Mouse (Mus musculus): Measurements from ENCODE around the gene Gm20547. TPM values are rescaled to one million over a fixed set of nuclear protein-coding genes. Genes with fewer than 3 reads are reported as not detected.
"Not testable (repeated sequence)": the region's sequence is repeated elsewhere in the genome, so short reads cannot be mapped to it uniquely, and the experiment has no call there.

Gm20547 gene
- total RNA-seq, 2 experiments from 2014 or later, result not detected

DNA sequence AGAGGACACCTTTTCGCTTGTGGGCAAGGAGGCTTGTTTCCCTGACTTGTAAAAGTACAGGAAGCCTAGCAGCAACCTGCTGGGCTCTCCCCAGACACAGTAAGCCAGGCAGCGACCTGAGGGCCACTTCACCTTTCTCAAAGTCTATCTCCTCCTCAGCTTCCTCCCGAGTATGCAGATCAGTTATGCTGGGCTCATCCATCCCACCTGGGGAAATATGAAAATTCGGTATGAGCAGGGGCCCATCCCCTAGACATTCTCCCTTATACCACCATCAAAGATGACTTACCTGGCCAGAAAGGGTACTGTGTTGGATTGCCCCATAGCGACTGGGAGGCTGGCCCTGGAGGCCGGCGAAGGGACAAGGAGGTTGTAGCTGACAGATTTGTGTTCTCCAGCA lies 34.2 kb downstream of the Gm20547 start:
- intact Hi-C loops (cut with DNase I), result no loop called here
- DNase-seq (ENCODE audit: extremely low spot score in 1 of 2, low spot score in 2 of 2), result no peak
- H3K4me3 ChIP-seq, result no peak overlapping the region
- TF ChIP-seq CTCF (IDR thresholded peaks at IDR 0.05), result no peak
- no peak overlapping the region for H3K27ac ChIP-seq

DNA sequence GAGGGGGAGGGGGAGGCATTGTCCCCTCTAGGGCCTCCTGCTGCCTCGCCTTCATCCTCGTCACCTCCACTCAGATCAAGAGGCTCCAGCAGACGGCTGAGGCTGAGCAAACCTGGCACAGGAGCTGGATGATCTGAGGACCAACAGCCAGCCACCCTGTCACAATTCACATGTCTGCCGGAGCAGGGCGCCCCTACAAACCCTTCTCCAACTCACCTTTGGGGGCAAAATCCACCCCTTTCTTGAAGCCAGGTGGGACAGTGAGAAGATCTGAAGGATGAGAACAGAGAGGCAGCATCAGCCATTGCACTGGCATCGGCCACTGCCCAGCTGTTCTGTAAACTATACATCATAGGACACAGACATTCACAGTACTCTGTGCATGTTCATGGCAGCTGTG lies 34.6 kb downstream of the Gm20547 start:
- no peak for TF ChIP-seq CTCF (IDR thresholded peaks at IDR 0.05)
- DNase-seq (ENCODE audit: extremely low spot score in 1 of 2, low spot score in 2 of 2), result no peak
- Histone ChIP-seq H3K4me3 (no peak overlapping the region), H3K27ac (no peak overlapping the region)
- intact Hi-C loops (cut with DNase I), result no loop called here

DNA sequence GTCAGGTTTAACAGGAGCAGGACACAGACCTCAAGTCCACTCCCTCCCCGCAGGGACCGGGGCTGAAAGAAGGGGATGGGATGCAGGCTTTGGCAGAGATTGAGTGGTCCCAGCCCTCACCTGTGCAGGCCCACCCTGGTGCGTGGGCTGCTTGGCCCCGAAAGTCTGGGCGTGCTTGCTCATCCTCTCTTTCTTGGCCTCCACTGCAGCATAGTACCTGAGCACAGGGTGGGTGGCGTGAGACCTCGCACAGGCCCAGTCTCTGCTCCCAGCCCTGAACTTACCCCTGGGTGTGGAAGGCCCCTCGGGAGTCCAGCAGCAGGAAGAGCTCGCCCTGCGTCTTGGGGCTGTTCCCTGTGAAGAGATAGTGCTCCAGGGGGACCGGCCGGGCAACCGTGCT lies 37.0 kb downstream of the Gm20547 start:
- intact Hi-C loops (cut with DNase I), result no loop called here
- Histone ChIP-seq H3K27ac (no peak overlapping the region), H3K4me3 (no peak overlapping the region)
- DNase-seq (ENCODE audit: extremely low spot score in 1 of 2, low spot score in 2 of 2), result no peak
- TF ChIP-seq CTCF (IDR thresholded peaks at IDR 0.05), result no peak

DNA sequence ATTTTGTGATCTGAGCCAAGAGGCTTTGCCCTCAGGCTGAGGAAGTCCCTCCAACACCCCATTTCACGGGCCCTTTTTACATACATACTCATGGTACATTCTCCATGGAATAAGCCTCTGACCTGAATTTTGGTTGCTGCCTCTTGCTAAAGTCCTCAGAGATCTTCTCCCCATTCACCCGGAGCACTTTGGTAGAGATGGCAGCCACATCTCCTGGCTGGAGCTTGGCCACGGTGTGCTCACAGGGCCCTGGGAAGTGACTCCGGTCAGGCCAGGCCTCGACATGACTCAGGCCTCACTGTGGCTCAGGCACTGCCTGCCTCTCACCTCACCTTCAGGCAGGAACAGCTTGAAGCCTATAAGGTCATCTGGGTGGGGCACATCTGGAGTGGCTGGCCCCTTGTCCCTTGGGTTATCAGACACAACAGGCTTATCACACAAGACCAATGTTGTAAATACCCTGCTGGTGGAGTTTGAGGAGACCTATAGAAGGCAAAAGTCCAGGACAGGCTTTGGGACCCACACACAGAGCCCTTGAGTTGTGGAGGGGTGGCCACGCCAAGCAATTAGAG lies 41.0 kb downstream of the Gm20547 start:
- TF ChIP-seq CTCF (IDR thresholded peaks at IDR 0.05), result no peak
- DNase-seq (ENCODE audit: extremely low spot score in 1 of 2, low spot score in 2 of 2), result no peak
- intact Hi-C loops (cut with DNase I), result no loop called here
- no peak overlapping the region for H3K4me3 ChIP-seq
- H3K27ac ChIP-seq, result no peak overlapping the region

DNA sequence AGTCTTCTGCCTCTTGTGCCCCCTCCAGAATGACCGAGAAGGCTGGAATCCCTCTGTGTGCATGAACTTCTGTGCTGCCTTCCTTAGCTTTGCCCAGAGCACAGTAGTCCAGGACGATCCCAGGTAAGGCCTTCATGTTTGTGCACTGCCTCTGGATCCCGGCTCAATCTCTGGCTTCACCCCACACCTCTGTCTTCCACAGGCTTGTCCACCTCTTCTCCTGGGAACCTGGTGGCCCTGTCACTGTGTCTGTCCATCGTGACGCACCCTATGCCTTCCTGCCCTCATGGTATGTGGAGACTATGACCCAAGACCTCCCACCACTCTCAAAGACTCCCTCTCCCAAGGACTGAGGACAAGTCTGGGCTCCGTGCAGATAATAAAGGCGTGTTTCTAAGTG lies 43.1 kb downstream of the Gm20547 start:
- DNase-seq (ENCODE audit: extremely low spot score in 1 of 2, low spot score in 2 of 2), result no peak
- no peak overlapping the region for H3K4me3 ChIP-seq
- intact Hi-C loops (cut with DNase I), result loop anchor here (5.0 kb wide), 2 partner anchors 144 to 404 kb away; partner anchors contain the start of genes Ddx39b and Lsm2
- H3K27ac ChIP-seq, result no peak overlapping the region
- TF ChIP-seq CTCF (IDR thresholded peaks at IDR 0.05), result no peak

DNA sequence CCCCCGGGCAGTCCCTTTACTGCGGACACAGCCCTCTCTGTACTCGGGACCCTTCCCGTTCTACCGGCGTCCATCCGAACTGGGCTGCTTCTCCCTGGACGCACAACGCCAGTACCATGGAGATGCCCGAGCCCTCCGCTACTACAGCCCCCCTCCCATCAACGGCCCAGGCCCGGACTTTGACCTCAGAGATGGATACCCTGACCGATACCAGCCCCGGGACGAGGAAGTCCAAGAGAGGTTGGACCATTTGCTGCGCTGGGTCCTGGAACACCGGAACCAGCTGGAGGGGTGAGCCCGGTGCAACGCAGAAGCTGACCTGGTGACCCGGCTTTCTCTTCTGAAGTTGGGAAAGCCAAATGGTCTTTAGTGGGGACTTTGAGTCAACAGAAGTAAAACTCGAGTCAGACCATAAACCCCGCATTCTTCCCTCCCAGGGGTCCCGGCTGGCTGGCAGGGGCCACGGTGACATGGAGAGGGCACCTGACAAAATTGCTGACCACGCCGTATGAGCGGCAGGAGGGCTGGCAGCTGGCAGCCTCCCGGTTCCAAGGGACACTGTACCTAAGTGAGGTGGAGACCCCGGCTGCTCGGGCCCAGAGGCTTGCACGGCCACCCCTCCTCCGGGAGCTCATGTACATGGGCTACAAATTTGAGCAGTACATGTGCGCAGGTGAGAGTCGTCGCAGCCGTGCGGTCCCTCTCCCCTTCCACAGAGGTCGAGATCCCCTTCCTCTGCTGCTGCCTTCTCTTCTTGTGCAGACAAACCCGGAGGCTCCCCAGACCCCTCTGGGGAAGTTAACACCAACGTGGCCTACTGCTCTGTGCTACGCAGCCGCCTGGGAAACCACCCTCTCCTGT lies 44.1 kb downstream of the Gm20547 start:
- intact Hi-C loops (cut with DNase I), result loop anchor here (5.0 kb wide), 2 partner anchors 145 to 405 kb away; partner anchors contain the start of genes Ddx39b and Lsm2
- no peak for TF ChIP-seq CTCF (IDR thresholded peaks at IDR 0.05)
- no peak for DNase-seq (ENCODE audit: extremely low spot score in 1 of 2, low spot score in 2 of 2)
- H3K27ac ChIP-seq, result peak overlapping the region; percentile 82
- H3K4me3 ChIP-seq, result peak overlapping the region; percentile 68

DNA sequence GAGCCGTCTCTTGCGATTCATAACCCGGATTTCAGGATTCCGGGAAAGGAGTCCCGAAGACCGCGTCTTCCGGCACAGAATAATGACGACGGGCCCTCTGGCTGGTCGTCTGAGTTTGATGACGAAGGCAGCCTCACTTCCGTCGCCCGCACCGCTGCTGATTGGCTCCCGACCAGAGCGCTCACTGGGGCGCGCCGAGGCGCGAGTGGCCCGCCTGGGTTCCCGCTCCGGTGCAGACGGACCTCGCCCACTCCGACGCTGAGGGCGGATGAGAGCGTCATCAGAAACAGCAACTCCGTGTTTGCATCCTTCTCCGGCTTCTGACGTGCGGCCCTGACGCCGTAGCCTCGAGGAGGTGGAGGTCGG lies 45.0 kb downstream of the Gm20547 start, which contains the start of the genes Stk19 and Dxo:
Gene Stk19 (minus strand): TSS at position 90 of the 366 bp plus-strand sequence.
Gene Dxo (plus strand): TSS at position 164 of the 366 bp plus-strand sequence.
- peak; percentile 98 for DNase-seq (ENCODE audit: extremely low spot score in 1 of 2, low spot score in 2 of 2)
- TF ChIP-seq CTCF (IDR thresholded peaks at IDR 0.05), result no peak
- peak within 1 kb of the TSS; percentile 82 for H3K27ac ChIP-seq
- H3K4me3 ChIP-seq, result peak within 1 kb of the TSS; percentile 68
- intact Hi-C loops (cut with DNase I), result loop anchor here (1.0 to 5.0 kb wide), 3 partner anchors 13 to 405 kb away; partner anchors contain the start of genes Ddx39b, Lsm2, Nelfe and Skiv2l

DNA sequence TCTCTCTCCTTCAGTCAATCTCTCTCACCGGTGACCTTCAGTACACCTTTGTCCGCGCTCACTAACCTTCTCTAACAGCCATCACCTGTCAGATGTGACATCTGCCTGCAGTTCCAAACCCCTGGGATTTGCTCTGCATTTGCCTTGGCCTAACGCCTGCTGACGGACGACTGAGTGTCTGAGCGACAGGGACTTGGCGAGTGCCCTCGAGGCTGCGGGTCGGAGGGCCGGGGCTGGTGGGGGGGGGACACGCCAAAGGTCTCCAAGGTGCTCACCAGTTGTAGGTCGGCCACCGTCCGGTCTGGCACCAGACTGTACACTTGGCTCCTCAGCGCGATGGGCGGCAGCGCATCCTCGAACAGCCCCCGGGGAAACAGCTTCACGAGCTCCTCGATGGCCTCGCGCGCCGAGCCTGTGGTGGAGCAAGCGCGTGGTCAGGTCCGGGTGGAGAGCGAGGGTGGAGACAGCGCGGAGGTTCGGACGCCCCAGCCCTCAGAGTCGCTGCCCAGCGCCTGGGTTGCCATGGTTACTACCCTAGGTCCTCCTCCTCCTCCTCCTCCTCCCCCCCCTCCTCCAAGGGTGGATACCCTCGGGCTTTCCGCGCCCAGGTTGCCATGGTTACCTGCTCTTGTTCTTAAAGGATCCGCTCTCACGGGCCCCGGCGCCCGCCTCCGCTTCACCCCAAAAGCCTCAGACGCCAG lies 45.5 kb downstream of the Gm20547 start:
- peak overlapping the region; percentile 82 for H3K27ac ChIP-seq
- TF ChIP-seq CTCF (IDR thresholded peaks at IDR 0.05), result no peak
- peak overlapping the region; percentile 68 for H3K4me3 ChIP-seq
- DNase-seq (ENCODE audit: extremely low spot score in 1 of 2, low spot score in 2 of 2), result no peak
- intact Hi-C loops (cut with DNase I), result loop anchor here (1.0 to 5.0 kb wide), 3 partner anchors 14 to 406 kb away; partner anchors contain the start of genes Ddx39b, Lsm2, Nelfe and Skiv2l

DNA sequence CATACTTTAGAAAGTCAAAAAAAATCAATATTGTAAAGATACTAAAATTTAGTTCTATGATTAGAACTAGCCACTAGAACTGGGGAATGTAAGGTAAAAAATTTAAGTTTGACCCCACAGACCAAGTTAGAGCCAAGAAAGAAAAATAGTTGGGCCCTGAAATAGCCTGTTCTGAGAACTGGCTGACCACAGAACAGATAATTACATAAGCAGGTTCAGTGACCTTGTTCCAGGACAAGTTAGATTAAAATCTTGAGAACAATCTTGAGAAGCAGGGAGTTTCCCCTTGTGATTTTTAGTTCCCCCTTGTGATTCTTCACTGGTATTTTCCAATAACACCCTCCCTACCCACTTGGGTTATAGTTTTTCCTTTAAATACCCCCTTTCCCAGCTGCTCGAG lies 51.1 kb downstream of the Gm20547 start:
- intact Hi-C loops (cut with DNase I); H3K4me3 ChIP-seq; H3K27ac ChIP-seq; DNase-seq (ENCODE audit: extremely low spot score in 1 of 2, low spot score in 2 of 2): not testable (repeated sequence)

DNA sequence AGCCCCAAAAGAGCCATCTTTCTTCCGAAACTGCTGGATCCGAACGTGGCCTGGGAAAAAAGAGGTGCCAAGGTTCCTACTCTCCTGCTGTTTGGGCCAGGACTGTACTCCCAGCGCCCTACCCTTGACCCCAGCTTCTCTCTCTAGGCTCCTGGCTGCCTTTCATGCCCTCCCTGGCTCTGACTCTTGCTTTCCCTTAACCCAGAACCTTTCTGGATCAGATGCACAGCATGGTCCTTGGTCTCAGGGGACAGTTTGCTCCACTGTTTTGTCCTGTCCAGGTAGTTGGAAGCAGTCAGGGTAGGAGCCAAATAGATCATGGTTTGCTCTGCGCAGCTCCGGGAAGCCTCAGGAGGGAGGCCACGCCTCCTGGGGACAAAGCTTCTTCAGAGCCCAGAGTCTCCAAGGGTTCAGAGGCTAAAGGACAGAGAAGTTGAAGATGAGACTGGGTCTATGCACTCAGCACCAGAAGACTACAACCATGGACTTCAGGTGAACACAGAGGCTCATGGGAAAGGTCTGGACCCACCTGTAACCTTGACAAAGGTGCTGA lies 66.9 kb downstream of the Gm20547 start:
- TF ChIP-seq CTCF (IDR thresholded peaks at IDR 0.05), result no peak
- intact Hi-C loops (cut with DNase I), result loop anchor here (5.0 kb wide), 1 partner anchor 163 kb away; no protein-coding TSS in a partner anchor
- no peak overlapping the region for H3K4me3 ChIP-seq
- H3K27ac ChIP-seq, result no peak overlapping the region
- DNase-seq (ENCODE audit: extremely low spot score in 1 of 2, low spot score in 2 of 2), result no peak

DNA sequence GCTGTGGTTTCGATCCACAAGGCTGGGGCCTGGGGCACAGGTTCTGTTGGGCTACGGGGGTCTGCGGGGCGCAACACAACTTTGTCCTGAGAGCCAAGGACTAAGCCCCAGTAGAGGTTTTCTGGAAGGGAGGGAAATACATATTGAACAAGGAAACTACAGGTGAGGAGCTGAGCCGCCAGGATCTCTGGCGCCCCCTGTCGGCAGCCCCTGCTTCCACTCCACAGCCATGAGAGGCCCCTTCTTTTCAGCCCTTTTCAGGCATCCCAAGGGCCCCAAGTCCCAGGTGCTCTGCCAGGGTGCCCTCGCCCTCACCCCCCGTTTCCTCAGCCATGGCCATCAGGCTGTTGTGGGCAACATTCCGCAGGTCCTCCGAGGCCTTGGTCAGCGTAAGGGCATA lies 68.1 kb downstream of the Gm20547 start:
- intact Hi-C loops (cut with DNase I), result loop anchor here (5.0 kb wide), 1 partner anchor 161 kb away; no protein-coding TSS in a partner anchor

More for the DNA sequence above, 68.1 kb downstream of the Gm20547 start:
- H3K4me3 ChIP-seq, H3K27ac ChIP-seq: not testable (repeated sequence)
- TF ChIP-seq CTCF (IDR thresholded peaks at IDR 0.05), result peak; percentile 82
- DNase-seq (ENCODE audit: extremely low spot score in 1 of 2, low spot score in 2 of 2), result peak; percentile 33 to 57

All from left cerebral cortex, adult 2 months (tissue).